Mouse (Mus musculus) MEL (cell line): ENCODE results near the gene Arf4.

Experiments used
- CTCF ChIP-seq, 3 experiments: IDR thresholded peaks in 2 of 3; conservative IDR thresholded peaks in 1 of 3; 2 replicates each; pipeline ENCODE4 v1.5.1; 2011 to 2012; ENCODE audit warnings: low read length in 3 of 3, low read depth in 2 of 3, mild to moderate bottlenecking in 2 of 3, improper control_type of control experiment in 1 of 3, inconsistent platforms in 1 of 3, mixed read lengths in 1 of 3, moderate library complexity in 1 of 3; ENCODE audit not compliant: control insufficient read depth in 1 of 3, insufficient read depth in 1 of 3, poor library complexity in 1 of 3, severe bottlenecking in 1 of 3
- GATA1 ChIP-seq: IDR thresholded peaks from 2 replicates; pipeline ENCODE4 v1.6.1; 2011; ENCODE audit warnings: low read depth, low read length, improper control_type of control experiment
- POLR2A ChIP-seq, 2 experiments: IDR thresholded peaks; 2 replicates each; pipeline ENCODE4 v1.6.1; 2011 to 2012; ENCODE audit warnings: low read length in 2 of 2, mild to moderate bottlenecking in 2 of 2, control low read depth in 1 of 2, improper control_type of control experiment in 1 of 2, low read depth in 1 of 2, moderate library complexity in 1 of 2; ENCODE audit not compliant: control insufficient read depth in 1 of 2, insufficient read depth in 1 of 2, poor library complexity in 1 of 2

DNA sequence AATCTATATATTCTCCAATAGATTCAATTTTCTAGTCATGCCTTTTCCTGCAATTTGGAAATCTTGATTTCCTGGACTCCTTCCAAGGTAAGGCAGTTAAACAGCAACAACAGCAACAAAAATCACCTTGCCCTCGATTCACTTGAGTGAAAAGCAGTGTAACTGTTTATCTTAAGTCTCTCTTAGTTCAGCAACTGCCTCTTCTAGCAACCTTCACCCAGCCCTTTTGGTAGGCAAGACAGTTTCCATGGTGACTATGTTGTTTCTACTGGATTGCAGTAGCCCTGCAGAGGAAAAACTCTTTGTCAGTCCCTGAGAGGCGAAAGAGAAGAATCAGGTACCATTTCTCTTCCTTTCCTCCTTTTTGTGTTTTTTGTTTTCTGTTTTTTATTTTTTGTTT, 53.5 kb downstream of the Arf4 start:
- TF ChIP-seq GATA1 = no peak
- no peak for TF ChIP-seq POLR2A (IDR thresholded peaks at IDR 0.05; ENCODE audit: control insufficient read depth in 1 of 2, insufficient read depth in 1 of 2, low read depth in 1 of 2, low read length in 2 of 2, poor library complexity in 1 of 2)
- TF ChIP-seq CTCF (IDR thresholded peaks at IDR 0.05 in 2 of 3, conservative IDR thresholded peaks at IDR 0.05 in 1 of 3; ENCODE audit: control insufficient read depth in 1 of 3, insufficient read depth in 1 of 3, low read depth in 2 of 3, low read length in 3 of 3, poor library complexity in 1 of 3, severe bottlenecking in 1 of 3) = no peak
